Mouse (Mus musculus) limb, embryonic 12.5 days (tissue): ENCODE results near the gene Usp28. TPM values are rescaled to one million over a fixed set of nuclear protein-coding genes. Genes with fewer than 3 reads are reported as not detected.

Experiments
- ATAC-seq: fragments of 200-750 bp; cut with Nextera tagmentation; 2 replicates; pipeline ENCODE4 v1.8.0; 2017; ENCODE audit warnings: low read depth, moderate TSS enrichment; ENCODE audit not compliant: insufficient number of reproducible peaks, insufficient read depth, low FRiP score, low TSS enrichment
- H3K27ac ChIP-seq: fragments of 300-500 bp; sonication (generic); 2 replicates; pipeline ENCODE4 v1.5.1; 2016; ENCODE audit warnings: mild to moderate bottlenecking, moderate library complexity
- H3K27me3 ChIP-seq: fragments of 300-500 bp; sonication (generic); 2 replicates; pipeline ENCODE4 v1.6.1; 2016; ENCODE audit warnings: mild to moderate bottlenecking, moderate library complexity
- H3K36me3 ChIP-seq: fragments of 300-500 bp; sonication (generic); 2 replicates; pipeline ENCODE4 v1.6.1; 2016; ENCODE audit warnings: mild to moderate bottlenecking, moderate library complexity
- H3K4me1 ChIP-seq: fragments of 300-500 bp; sonication (generic); replicated peaks from 2 replicates; pipeline ENCODE4 v1.6.1; 2016
- H3K4me2 ChIP-seq: fragments of 300-500 bp; sonication (generic); 2 replicates; pipeline ENCODE4 v1.6.1; 2016; ENCODE audit warnings: mild to moderate bottlenecking, moderate library complexity
- H3K4me3 ChIP-seq: fragments of 300-500 bp; sonication (generic); replicated peaks from 2 replicates; pipeline ENCODE4 v1.5.1; 2016; ENCODE audit warnings: mild to moderate bottlenecking
- H3K9ac ChIP-seq: fragments of 300-500 bp; sonication (generic); replicated peaks from 2 replicates; pipeline ENCODE4 v1.6.1; 2016; ENCODE audit warnings: mild to moderate bottlenecking, moderate library complexity
- H3K9me3 ChIP-seq: fragments of 300-500 bp; sonication (generic); 2 replicates; pipeline ENCODE4 v1.6.1; 2016; ENCODE audit warnings: mild to moderate bottlenecking, moderate library complexity
- WGBS: fragments of 180-500 bp; shearing (Covaris S2); methylation state at CpG from one replicate; pipeline ENCODE4 v1.1.7; 2016; 5-methylcytosine and 5-hydroxymethylcytosine counted together
- polyA plus RNA-seq: library from polyadenylated mRNA; unstranded; fragments of >200 nt; fragmentation: Nextera tagmentation; extraction: Ambion mirVana; gene quantifications from 2 replicates; pipeline ENCODE4 v1.2.1, GENCODE M21; 2016

The Usp28 gene
- 45.2 and 47.6 TPM in 2 replicates for polyA plus RNA-seq

- H3K4me1 ChIP-seq, result peaks cover 22% of the 10 kb centered on the region
- H3K9me3 ChIP-seq, result no peaks in the 10 kb centered on the region
- H3K9ac ChIP-seq, result peak within 1 kb of the TSS; percentile 78
- H3K27me3 ChIP-seq, result no peaks in the 10 kb centered on the region
- WGBS, result under 1% methylated on average over 94 of the region's 94 CpGs
- peak within 1 kb of the TSS; percentile 66 for H3K4me2 ChIP-seq
- peak within 1 kb of the TSS; percentile 74 for H3K4me3 ChIP-seq
- no peaks in the 10 kb centered on the region for H3K36me3 ChIP-seq
- H3K27ac ChIP-seq, result peak within 1 kb of the TSS; percentile 90
- peak; percentile 91 for ATAC-seq
Measured at GRCm38 (mm10) chr9:48984845-48985707, at the start of gene Usp28. Gene Usp28, plus strand, starts transcription at chr9:48985375.

DNA sequence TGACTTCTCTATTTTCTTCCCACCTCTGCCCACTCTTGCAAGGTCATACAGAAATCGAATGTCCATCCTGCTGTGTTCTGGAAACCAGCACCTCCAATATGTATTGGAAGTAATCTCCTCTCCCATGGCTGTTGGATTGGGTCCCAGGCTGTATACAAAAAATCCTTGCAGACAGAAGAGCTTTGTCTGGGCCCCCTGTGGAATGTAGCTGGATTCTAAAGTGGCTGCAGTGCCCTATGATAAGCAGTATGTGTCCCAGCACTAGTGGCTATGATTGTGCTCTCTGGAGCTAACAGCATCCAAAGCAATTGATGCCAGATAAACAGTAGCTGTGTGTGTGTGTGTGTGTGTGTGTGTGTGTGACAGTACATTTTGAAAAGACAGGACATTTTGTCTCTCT, 42.8 kb upstream of the Usp28 start:
- no peak for ATAC-seq
- H3K27me3 ChIP-seq, result peaks cover 9% of the 10 kb centered on the region; the same call in 1 of the 2 replicates
- no peak overlapping the region for H3K27ac ChIP-seq
- no peak overlapping the region for H3K4me2 ChIP-seq
- no peak overlapping the region for H3K4me3 ChIP-seq
- H3K9me3 ChIP-seq, result no peaks in the 10 kb centered on the region
- WGBS, result 70% methylated on average over 1 of the region's 1 CpGs
- H3K36me3 ChIP-seq, result no peaks in the 10 kb centered on the region
- H3K9ac ChIP-seq, result no peak overlapping the region
- H3K4me1 ChIP-seq, result no peaks in the 10 kb centered on the region

- Histone ChIP-seq H3K36me3 (no peaks in the 10 kb centered on the region), H3K27ac (no peak overlapping the region), H3K4me2 (no peak overlapping the region), H3K4me3 (no peak overlapping the region), H3K4me1 (no peaks in the 10 kb centered on the region), H3K9ac (no peak overlapping the region), H3K9me3 (no peaks in the 10 kb centered on the region), H3K27me3 (peaks cover 6% of the 10 kb centered on the region; the same call in 1 of the 2 replicates)
- no peak for ATAC-seq
- 88% methylated on average over 4 of the region's 4 CpGs for WGBS
Measured at GRCm38 (mm10) chr9:48947565-48947964, 37.6 kb upstream of the Usp28 start.

GRCm38 (mm10) chr9:48961314-48961713, 23.9 kb upstream of the Usp28 start:
- Histone ChIP-seq H3K9me3 (no peaks in the 10 kb centered on the region), H3K4me1 (0 out of 2 replicates have a peak, but pooled peaks cover 5% of the 10 kb centered on the region), H3K36me3 (no peaks in the 10 kb centered on the region), H3K9ac (no peak overlapping the region), H3K27me3 (peaks cover 30% of the 10 kb centered on the region), H3K27ac (no peak overlapping the region), H3K4me2 (no peak overlapping the region; the same call in 1 of the 2 replicates), H3K4me3 (no peak overlapping the region)
- no peak for ATAC-seq
- 28% methylated on average over 12 of the region's 12 CpGs for WGBS

DNA sequence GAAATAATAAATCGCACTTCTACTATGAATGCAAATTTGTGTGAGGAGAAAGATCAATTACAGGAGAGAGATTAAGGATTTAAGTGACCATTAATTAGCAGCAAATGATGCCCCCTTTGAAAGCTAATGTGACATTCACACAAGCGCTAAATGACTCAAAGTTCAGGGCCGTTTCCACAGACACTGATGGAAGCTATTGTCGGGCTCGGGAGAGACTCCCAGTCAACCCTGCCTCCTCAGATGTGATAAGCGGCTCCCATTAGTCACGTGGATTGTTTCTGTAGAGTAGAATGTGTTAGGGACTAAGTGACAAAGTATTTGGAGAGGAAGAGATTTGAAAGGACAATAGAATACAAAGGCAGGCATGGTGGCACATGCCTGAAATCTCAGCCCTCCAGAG, 23.0 kb upstream of the Usp28 start:
- peaks cover 33% of the 10 kb centered on the region for H3K27me3 ChIP-seq
- H3K4me1 ChIP-seq, result 0 out of 2 replicates have a peak, but pooled peaks cover 5% of the 10 kb centered on the region
- H3K9me3 ChIP-seq, result no peaks in the 10 kb centered on the region
- no peak overlapping the region for H3K27ac ChIP-seq
- H3K4me3 ChIP-seq, result no peak overlapping the region
- H3K36me3 ChIP-seq, result no peaks in the 10 kb centered on the region
- 41% methylated on average over 7 of the region's 7 CpGs for WGBS
- no peak for ATAC-seq
- no peak overlapping the region for H3K9ac ChIP-seq
- no peak overlapping the region for H3K4me2 ChIP-seq

DNA sequence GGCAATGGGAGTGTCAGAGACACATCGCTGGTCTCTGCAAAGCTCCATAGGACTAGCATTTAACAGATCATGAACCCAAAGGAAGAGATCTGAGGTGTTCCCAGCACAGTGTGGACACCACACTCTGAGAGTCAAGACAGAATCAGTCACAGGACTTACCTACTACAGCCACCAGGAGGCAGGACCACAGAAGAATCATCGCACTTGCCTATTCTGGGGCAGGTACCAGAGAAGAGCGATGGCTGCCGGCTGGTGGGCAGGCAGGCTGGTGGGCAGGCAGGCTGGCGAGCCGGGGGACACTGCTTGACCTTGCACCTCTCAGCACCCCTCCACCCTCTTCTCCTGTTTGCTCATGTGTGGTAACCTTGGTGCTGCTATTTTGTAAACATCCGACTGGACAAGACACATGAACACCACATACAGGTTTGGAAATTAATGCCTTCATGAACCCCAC, 20.6 kb upstream of the Usp28 start, which contains the start of gene Htr3b:
Gene Htr3b (minus strand): TSS at position 404 of the 454 bp plus-strand sequence.
- WGBS, result 66% methylated on average over 7 of the region's 7 CpGs

GRCm38 (mm10) chr9:48972494-48972893, 12.7 kb upstream of the Usp28 start:
- H3K4me3 ChIP-seq, result no peak overlapping the region
- H3K9me3 ChIP-seq, result no peaks in the 10 kb centered on the region
- H3K27me3 ChIP-seq, result no peaks in the 10 kb centered on the region
- H3K9ac ChIP-seq, result no peak overlapping the region
- no peaks in the 10 kb centered on the region for H3K36me3 ChIP-seq
- peaks cover 5% of the 10 kb centered on the region for H3K4me1 ChIP-seq
- ATAC-seq, result no peak
- 28% methylated on average over 3 of the region's 3 CpGs for WGBS
- H3K4me2 ChIP-seq, result no peak overlapping the region
- no peak overlapping the region for H3K27ac ChIP-seq

More for the DNA sequence above, 20.6 kb upstream of the Usp28 start, which contains the start of gene Htr3b:
- Histone ChIP-seq H3K4me1 (0 out of 2 replicates have a peak, but pooled peaks cover 5% of the 10 kb centered on the region), H3K9ac (no peak within 1 kb of the TSS), H3K9me3 (no peaks in the 10 kb centered on the region), H3K27me3 (peaks cover 33% of the 10 kb centered on the region), H3K4me3 (no peak within 1 kb of the TSS), H3K36me3 (no peaks in the 10 kb centered on the region), H3K27ac (no peak within 1 kb of the TSS), H3K4me2 (no peak within 1 kb of the TSS)
- no peak for ATAC-seq

DNA sequence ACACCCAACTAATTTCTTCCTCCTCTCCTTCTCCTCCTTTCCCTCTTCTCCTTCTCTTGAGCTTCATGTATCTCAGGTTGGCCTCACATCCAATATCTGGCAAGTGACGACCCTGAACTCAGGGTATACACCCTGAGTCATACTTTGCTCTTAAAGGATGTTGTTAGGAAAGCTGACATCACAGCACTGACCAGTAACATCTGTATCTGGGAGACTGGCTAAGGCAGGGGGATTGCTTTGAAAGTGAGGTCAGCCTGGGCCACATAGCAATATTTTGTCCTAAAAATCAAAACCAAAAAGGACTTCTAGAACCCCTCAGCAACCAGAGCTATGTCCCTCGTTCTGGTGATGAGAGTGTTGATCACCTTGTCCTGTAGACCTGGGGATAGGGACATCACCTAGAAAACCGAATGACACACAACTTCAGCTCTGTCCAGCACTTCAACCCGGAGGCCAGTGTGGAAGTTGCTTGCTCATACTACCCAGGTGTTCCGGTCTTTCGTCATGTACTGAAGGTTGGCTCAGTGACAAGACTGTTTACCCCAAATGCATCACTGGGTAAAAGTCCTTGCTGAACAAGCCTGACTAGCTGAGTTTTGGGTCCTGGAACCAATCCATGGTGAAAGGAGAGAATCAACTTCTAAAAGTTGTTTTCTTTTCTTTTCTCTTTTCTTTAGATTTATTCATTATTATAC, 8.4 kb upstream of the Usp28 start:
- no peak overlapping the region for H3K4me3 ChIP-seq
- WGBS, result 78% methylated on average over 6 of the region's 6 CpGs
- no peak overlapping the region for H3K4me2 ChIP-seq
- no peak for ATAC-seq
- H3K27ac ChIP-seq, result no peak overlapping the region
- H3K9ac ChIP-seq, result no peak overlapping the region
- no peaks in the 10 kb centered on the region for H3K27me3 ChIP-seq
- H3K4me1 ChIP-seq, result peaks cover 5% of the 10 kb centered on the region
- H3K9me3 ChIP-seq, result no peaks in the 10 kb centered on the region
- H3K36me3 ChIP-seq, result no peaks in the 10 kb centered on the region

GRCm38 (mm10) chr9:48980371-48980770, 4.8 kb upstream of the Usp28 start:
- Histone ChIP-seq H3K36me3 (no peaks in the 10 kb centered on the region), H3K27ac (no peak overlapping the region), H3K9me3 (no peaks in the 10 kb centered on the region), H3K4me2 (no peak overlapping the region), H3K4me1 (peaks cover 2% of the 10 kb centered on the region; the same call in 1 of the 2 replicates), H3K9ac (no peak overlapping the region), H3K27me3 (no peaks in the 10 kb centered on the region), H3K4me3 (no peak overlapping the region)
- WGBS, result 71% methylated on average over 5 of the region's 5 CpGs
- ATAC-seq, result no peak

GRCm38 (mm10) chr9:48980781-48981180, 4.4 kb upstream of the Usp28 start:
- no peak overlapping the region for H3K4me2 ChIP-seq
- H3K9me3 ChIP-seq, result no peaks in the 10 kb centered on the region
- H3K36me3 ChIP-seq, result no peaks in the 10 kb centered on the region
- H3K4me1 ChIP-seq, result peaks cover 2% of the 10 kb centered on the region; the same call in 1 of the 2 replicates
- ATAC-seq, result no peak
- no peak overlapping the region for H3K9ac ChIP-seq
- no peaks in the 10 kb centered on the region for H3K27me3 ChIP-seq
- H3K27ac ChIP-seq, result no peak overlapping the region
- 82% methylated on average over 3 of the region's 3 CpGs for WGBS
- H3K4me3 ChIP-seq, result no peak overlapping the region

DNA sequence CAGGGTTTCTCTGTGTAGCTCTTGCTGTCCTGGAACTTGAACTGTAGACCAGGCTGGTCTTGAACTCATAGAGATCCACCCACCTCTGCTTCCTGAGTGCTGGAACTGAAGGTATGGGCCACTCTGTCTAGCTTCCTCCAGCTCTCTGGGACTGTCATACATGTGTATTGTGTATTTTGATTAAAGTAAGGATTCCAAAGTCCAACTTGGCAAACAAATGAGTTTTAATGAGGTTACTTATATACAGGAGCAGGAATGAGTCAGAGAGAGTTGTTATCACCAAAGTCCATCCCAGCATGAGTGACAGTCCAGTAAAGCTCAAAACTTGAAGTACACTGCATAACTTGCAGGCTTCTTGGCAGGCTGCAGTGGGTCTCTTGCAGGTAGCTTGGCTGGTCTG, 3.3 kb upstream of the Usp28 start:
- no peak overlapping the region for H3K4me3 ChIP-seq
- H3K27me3 ChIP-seq, result no peaks in the 10 kb centered on the region
- H3K27ac ChIP-seq, result no peak overlapping the region
- H3K4me2 ChIP-seq, result no peak overlapping the region
- no peaks in the 10 kb centered on the region for H3K9me3 ChIP-seq
- no peak overlapping the region for H3K9ac ChIP-seq
- H3K4me1 ChIP-seq, result peaks cover 5% of the 10 kb centered on the region
- no peak for ATAC-seq
- H3K36me3 ChIP-seq, result no peaks in the 10 kb centered on the region
